Mouse (Mus musculus): Measurements from ENCODE around the gene Itgb6. TPM values are rescaled to one million over a fixed set of nuclear protein-coding genes. Genes with fewer than 3 reads are reported as not detected.

The Itgb6 gene
- polyA plus RNA-seq, 1 experiment: not detected

- TF ChIP-seq GATA1 (IDR thresholded peaks at IDR 0.05; ENCODE audit: low read length): no peak
Observed at GRCm38 (mm10) chr2:60622161-60622560, 100.3 kb downstream of the Itgb6 start.

DNA sequence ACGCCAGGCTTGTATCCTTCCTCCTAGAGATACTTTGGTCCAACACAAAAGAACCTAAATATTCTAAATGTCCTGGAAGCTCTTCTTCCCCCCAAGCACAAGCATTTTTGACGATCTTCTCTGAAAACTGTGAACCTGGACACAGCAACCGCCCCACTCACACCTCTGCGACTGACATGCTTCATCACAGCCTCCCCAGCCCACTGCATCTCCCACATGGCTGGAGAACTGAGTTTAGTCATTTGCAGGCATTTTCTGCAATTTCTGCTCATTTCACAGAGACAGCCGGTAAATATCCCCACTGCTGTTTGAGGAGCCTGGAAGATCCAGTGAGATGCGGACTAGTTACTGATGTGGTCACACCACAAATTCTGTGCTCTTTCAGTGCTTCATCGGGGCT lies 107.7 kb downstream of the Itgb6 start:
- no peak for TF ChIP-seq GATA1 (IDR thresholded peaks at IDR 0.05; ENCODE audit: low read length)

DNA sequence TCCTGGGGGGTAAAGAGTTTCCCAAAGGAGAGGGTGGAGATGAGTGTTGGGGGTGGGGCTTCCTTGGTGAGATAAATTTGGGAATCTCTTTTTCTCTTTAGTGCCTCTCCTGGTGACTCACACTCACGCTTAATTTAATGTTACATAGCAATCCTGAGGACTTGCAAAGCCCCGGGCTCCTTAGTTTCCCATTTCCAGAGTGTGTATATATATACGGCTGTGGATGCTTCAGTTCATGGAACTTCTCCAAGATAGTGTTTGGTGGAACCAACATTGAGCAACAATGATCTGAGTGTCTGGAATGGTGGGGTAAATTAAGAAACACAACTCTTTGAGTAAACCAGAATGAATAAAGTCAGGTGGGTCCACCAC lies 108.6 kb downstream of the Itgb6 start:
- TF ChIP-seq GATA1 (IDR thresholded peaks at IDR 0.05; ENCODE audit: low read length): no peak

DNA sequence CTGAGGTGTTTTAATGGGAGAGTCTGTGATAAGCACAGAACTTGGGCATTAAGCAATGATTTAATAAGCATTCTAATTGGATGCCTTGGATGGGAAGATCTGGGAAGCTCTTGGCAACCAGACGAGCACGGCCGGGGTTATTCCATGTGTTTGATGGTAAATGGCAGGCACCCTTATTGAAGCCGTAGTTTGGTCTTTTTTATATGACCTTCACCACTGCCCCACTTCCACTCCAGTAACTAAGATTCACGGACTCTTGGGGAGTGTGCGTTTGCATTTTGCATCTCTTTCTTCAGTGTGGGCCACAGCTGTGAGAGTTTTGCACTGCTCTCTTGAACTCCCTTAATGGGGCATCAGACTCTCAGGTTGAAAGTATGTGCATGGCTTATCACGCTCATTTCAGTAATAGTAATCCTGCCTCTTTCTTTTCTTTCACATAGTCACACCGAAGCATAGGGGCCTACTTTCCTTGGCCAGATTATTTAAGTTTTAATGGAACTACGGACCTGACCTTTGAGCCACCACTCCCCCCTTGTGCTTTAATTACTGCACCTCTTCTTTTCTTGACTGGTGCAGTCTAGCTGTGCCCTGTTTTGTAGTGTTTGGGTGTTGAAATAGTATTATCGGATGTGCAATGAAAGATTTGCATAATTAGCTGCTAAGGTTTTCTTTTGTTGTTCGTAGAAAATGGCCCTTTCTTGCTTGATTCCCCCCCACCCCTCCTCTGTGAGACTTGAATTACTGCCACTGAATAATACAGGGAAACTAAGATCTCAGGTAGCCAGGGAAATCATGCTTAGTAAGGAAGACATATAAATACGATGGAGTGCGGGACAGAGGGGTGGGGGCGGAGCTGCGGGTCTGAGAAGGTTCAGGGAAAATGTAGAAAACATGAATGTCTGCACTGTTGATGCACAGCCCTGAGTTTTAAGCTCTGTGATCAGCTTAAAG lies 109.3 kb downstream of the Itgb6 start:
- no peak for TF ChIP-seq GATA1 (IDR thresholded peaks at IDR 0.05; ENCODE audit: low read length)

- no peak for TF ChIP-seq GATA1 (IDR thresholded peaks at IDR 0.05; ENCODE audit: low read length)
Observed at GRCm38 (mm10) chr2:60611622-60612021, 110.8 kb downstream of the Itgb6 start.

GRCm38 (mm10) chr2:60609436-60610199 lies 112.8 kb downstream of the Itgb6 start:
- TF ChIP-seq GATA1 (IDR thresholded peaks at IDR 0.05; ENCODE audit: low read length): no peak

DNA sequence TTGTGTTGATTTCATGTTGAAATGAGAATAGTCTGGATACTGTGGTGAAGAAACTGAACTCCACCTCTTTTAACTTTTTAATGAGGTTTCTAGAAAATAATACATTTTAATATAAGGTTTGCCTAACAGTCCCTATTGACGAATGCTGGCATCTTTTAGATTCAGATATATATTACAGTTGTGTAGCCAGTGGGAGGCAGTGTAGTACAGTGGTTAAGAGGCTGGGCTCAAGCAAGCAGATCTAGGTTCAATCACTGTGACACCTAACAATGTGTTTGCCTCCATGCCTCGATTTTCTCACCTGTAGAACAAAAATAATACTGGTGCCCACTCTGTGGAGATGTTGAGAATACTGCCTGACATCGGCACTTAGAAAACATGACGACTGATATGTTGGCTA lies 114.5 kb downstream of the Itgb6 start:
- no peak for TF ChIP-seq GATA1 (IDR thresholded peaks at IDR 0.05; ENCODE audit: low read length)

DNA sequence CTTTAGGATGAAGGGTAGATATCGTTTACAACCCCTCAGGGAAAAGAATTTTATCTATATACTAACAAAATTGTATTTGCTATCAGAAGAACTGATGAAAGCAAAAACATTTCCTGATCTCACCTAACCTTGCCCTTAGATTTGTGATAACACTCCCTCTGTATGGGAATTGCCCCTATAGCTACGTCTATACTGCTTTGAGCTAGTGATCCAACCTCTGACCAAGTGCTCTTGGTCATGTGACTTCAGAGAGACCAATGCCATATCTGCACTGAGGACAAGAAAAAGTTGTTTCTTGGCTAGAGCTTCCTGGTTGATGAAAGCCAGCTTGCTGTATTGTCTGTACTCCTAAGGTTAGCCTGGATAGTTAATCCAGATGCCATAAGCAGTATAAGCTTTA lies 121.1 kb downstream of the Itgb6 start:
- no peak for TF ChIP-seq GATA1 (IDR thresholded peaks at IDR 0.05; ENCODE audit: low read length)

DNA sequence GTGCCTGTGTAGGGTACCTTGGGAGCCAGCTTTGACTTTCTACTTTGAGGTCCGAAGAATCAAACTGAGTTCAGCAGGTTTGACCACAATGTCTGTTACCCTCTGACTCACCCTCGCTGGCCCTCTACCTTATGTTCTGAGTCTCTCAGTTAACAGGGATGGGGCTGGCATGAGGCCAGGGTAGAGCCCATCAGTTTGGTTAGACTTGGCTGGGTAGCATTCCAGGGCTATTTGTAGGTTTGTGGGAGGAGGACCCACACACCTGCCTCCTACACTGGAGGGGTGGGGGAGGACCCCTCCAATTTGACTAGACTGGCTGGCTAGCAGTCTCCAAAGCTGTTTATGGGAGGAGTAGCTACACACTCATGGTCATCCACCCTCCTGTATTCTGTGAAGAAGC lies 121.6 kb downstream of the Itgb6 start:
- no peak for TF ChIP-seq GATA1 (IDR thresholded peaks at IDR 0.05; ENCODE audit: low read length)

DNA sequence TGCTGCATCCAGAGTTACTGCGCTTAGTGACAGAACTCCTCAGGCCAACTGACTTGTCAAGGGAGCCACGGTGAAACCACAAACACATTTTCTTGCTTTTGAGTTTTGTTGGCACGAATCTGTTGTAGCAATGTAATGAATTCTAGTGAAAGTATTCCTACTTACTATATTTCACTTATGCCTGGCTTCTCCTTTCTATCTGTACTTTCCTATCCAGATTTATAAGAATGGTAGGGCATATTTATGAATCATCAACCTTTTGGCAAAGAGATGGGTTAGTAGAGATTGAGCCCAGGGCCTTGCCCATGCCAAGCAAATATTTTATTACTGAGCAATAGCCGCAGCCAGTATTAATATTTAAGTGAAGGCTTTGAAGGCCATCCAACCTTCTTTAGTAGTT lies 139.0 kb downstream of the Itgb6 start:
- TF ChIP-seq GATA1 (IDR thresholded peaks at IDR 0.05; ENCODE audit: low read length): no peak

DNA sequence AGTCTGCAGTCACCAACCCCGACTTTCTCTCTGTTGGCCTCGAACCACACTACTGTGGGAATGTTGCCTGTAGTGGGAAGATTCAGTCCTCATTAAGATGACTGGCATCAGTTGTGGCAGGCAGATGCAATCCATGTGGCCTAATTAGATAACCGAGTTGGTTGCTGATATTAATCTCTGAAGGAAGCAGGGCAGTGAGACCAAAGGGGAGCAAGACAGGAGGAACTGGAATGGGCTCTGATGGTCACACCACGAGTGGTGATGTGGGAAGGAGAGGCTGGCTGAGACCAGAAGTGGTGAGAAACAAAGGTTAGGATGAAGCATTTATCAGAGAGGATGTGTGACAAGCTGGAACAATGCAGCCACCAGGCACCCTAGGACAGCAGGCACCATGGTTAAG lies 167.9 kb downstream of the Itgb6 start:
- TF ChIP-seq GATA1 (IDR thresholded peaks at IDR 0.05; ENCODE audit: low read length): no peak

DNA sequence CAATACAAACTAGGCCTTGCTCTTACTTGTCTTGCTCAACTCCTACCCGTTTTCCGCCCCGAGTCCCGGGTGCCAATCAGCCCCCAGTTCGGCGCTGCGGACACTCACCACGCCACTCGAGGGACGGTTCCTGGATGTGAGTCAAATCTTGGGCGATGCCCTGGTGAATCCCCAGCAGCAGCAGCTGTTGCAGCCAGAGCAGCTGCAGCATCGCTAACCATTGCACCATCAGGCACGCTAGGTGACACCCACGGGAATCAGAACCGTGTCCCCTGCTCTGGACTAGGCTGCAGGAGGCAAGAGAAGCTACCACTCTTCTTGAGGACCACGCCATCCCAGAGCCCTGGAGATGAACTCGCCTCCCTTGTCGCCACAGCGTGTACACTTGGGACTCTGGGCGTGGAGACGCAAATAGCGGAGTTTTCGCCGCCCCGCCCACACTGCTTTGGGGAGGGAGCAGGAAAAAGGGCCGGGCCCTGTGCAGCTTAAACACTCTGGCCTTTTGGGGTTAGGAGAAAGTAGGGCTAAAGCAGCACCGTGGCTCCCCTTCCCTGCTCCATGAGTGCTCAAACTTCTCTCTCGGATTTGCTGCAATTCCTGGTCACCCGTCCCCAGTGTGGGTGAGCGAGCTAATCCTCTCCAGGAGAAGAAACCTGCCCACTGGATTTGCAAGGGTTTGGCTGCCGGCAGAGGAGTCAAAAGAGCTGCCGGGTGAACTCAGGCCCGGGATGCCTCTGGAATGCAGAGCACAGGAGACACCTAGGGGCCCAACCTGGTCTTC lies 169.4 kb downstream of the Itgb6 start, which contains the start of gene Pla2r1:
TSS of gene Pla2r1 (minus strand) at position 407 of the 781 bp plus-strand sequence.
- no peak for TF ChIP-seq GATA1 (IDR thresholded peaks at IDR 0.05; ENCODE audit: low read length)

DNA sequence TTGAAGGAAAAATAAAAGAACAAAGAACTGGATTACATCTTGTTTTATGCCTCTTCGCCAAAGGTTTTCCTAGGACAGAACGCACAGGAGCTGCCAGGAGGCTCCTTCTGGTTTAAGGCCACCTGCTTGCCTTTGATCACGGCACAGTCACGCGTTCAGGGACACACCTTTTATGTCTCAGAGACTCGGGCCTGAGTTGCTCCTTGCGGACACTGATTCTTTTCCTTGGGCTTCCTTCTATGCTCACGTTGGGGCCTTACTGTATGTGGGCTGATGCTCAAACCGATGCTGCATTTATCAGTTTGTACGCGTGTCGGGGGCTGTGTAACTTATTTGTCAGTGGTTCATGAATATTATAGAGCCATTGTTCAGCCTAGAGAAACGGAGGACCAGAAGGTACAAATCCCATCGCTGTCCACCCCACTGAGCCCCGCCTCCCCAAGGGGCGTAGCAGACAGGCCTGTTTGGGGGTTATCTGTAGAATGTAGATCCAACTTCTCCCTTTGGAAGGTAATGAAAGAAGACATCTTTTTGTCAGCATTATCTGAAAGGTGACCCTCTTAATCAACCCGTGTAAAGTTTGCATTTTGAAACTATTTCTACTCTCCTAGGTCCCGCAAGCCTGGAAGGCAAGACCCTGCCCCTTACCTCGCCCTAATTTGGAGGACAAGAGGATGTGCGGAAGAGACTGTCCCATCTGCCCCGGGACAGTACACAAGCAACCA lies 170.1 kb downstream of the Itgb6 start:
- TF ChIP-seq GATA1 (IDR thresholded peaks at IDR 0.05; ENCODE audit: low read length): no peak

DNA sequence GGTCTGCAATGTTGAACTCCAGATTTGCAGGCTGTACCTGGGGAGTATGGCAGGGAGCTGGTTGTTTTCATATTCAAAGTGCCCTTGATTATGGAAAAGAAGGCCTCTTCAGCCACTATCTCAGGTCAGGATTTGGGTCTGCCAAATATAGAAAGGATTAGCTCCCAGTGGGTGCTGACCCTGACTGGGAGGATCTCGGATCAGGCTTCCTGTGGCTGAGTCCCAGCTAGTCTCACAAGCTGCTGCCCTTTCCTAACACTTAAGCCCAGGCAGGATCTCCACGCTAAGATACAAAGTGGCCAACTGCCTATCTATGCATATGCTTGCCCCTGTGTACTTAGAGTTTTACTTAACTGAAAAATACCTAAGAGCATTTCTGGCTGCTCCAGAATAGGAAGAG lies 170.8 kb downstream of the Itgb6 start:
- TF ChIP-seq GATA1 (IDR thresholded peaks at IDR 0.05; ENCODE audit: low read length): no peak

DNA sequence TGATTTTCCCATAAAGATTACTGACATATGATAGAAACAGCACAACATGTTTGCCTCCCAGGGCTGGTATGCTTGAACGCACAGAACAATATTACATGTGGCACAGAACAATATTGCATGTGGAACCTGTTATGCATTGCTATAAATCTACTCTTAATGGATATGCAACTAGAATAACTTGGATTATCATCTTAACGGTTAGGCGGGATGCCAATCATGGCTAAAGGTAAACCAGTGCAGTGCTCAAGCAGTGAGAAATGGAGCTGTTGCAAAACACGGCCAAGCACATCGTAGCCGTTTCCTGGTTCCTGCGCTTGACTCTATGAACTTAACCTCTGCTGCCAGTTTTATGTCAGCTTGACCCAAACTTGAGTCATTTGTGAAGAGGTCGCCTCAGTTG lies 171.9 kb downstream of the Itgb6 start:
- no peak for TF ChIP-seq GATA1 (IDR thresholded peaks at IDR 0.05; ENCODE audit: low read length)

Measured in G1E-ER4 (cell line).